Mouse (Mus musculus) heart, embryonic 16.5 days (tissue): ENCODE data around the gene Atp5j. TPM values are rescaled to one million over a fixed set of nuclear protein-coding genes. Genes with fewer than 3 reads are reported as not detected.

Source experiments
- ATAC-seq: fragments of 200-750 bp; cut with Nextera tagmentation; replicated peaks from 2 replicates; pipeline ENCODE4 v1.8.0; 2017; ENCODE audit warnings: moderate number of reproducible peaks; ENCODE audit not compliant: insufficient read depth, low FRiP score; ENCODE audit errors: extremely low read depth
- H3K27ac ChIP-seq: fragments of 300-500 bp; sonication (generic); 2 replicates; pipeline ENCODE4 v1.5.1; 2014; ENCODE audit warnings: mild to moderate bottlenecking, low read length, control low read depth, moderate library complexity
- H3K27me3 ChIP-seq: fragments of 300-500 bp; sonication (generic); 2 replicates; pipeline ENCODE4 v1.6.1; 2014; ENCODE audit warnings: low read length, mixed read lengths; ENCODE audit not compliant: control insufficient read depth, insufficient read depth
- H3K36me3 ChIP-seq: fragments of 300-500 bp; sonication (generic); 2 replicates; pipeline ENCODE4 v1.6.1; 2014; ENCODE audit not compliant: control insufficient read depth, insufficient read depth
- H3K4me1 ChIP-seq: fragments of 300-500 bp; sonication (generic); 2 replicates; pipeline ENCODE4 v1.6.1; 2014; ENCODE audit warnings: low read length, mixed read lengths; ENCODE audit not compliant: control insufficient read depth, insufficient read depth
- H3K4me2 ChIP-seq: fragments of 300-500 bp; sonication (generic); 2 replicates; pipeline ENCODE4 v1.6.1; 2014; ENCODE audit warnings: low read depth, mild to moderate bottlenecking, control low read depth, low read length
- H3K4me3 ChIP-seq: fragments of 300-500 bp; sonication (generic); 2 replicates; pipeline ENCODE4 v1.5.1; 2014; ENCODE audit warnings: mild to moderate bottlenecking, control low read depth, low read length
- H3K9ac ChIP-seq: fragments of 300-500 bp; sonication (generic); 2 replicates; pipeline ENCODE4 v1.6.1; 2014; ENCODE audit warnings: low read length, control low read depth
- H3K9me3 ChIP-seq: fragments of 300-500 bp; sonication (generic); replicated peaks from 2 replicates; pipeline ENCODE4 v1.6.1; 2016; ENCODE audit warnings: low read length; ENCODE audit not compliant: control insufficient read depth
- WGBS: fragments of 180-500 bp; shearing (Covaris S2); extraction: QIAGEN DNeasy Blood & Tissue Kit; methylation state at CpG from one replicate; pipeline ENCODE4 v1.1.7; 2014; 5-methylcytosine and 5-hydroxymethylcytosine counted together
- polyA plus RNA-seq: library from polyadenylated mRNA; unstranded; fragments of >200 nt; fragmentation: Nextera tagmentation; extraction: Ambion mirVana; gene quantifications from 2 replicates; pipeline ENCODE4 v1.2.1, GENCODE M21; 2015

Gene Atp5j
- 1,680 and 1,769 TPM in 2 replicates for polyA plus RNA-seq

GRCm38 (mm10) chr16:84835441-84835822 lies at the start of gene Atp5j:
TSS of gene Atp5j (minus strand) at chr16:84835625.
- Histone ChIP-seq H3K27me3 (no peaks in the 10 kb centered on the region), H3K4me1 (peaks cover 34% of the 10 kb centered on the region), H3K9me3 (no peaks in the 10 kb centered on the region), H3K9ac (peak within 1 kb of the TSS; percentile 100), H3K27ac (peak within 1 kb of the TSS; percentile 100), H3K4me2 (peak within 1 kb of the TSS; percentile 89), H3K36me3 (peaks cover 26% of the 10 kb centered on the region), H3K4me3 (peak within 1 kb of the TSS; percentile 99)
- 0% methylated on average over 40 of the region's 57 CpGs for WGBS
- peak; percentile 72 for ATAC-seq

- H3K4me1 ChIP-seq = peaks cover 5% of the 10 kb centered on the region; the same call in 1 of the 2 replicates
- H3K9me3 ChIP-seq = no peaks in the 10 kb centered on the region
- ATAC-seq = no peak
- no peak overlapping the region for H3K4me2 ChIP-seq
- WGBS = 82% methylated on average over 8 of the region's 8 CpGs
- H3K27ac ChIP-seq = no peak overlapping the region
- H3K36me3 ChIP-seq = no peaks in the 10 kb centered on the region
- H3K4me3 ChIP-seq = no peak overlapping the region
- no peak overlapping the region for H3K9ac ChIP-seq
- no peaks in the 10 kb centered on the region for H3K27me3 ChIP-seq
These were observed 49.1 kb upstream of the Atp5j start for GRCm38 (mm10) chr16:84884572-84884971.

- H3K9ac ChIP-seq = no peak overlapping the region
- no peak for ATAC-seq
- 82% methylated on average over 7 of the region's 8 CpGs for WGBS
These were observed 46.4 kb upstream of the Atp5j start for GRCm38 (mm10) chr16:84881754-84882321.

GRCm38 (mm10) chr16:84881168-84881567 lies 45.7 kb upstream of the Atp5j start:
- WGBS = 84% methylated on average over 9 of the region's 9 CpGs
- no peaks in the 10 kb centered on the region for H3K27me3 ChIP-seq
- H3K27ac ChIP-seq = no peak overlapping the region
- no peaks in the 10 kb centered on the region; the same call in 1 of the 2 replicates for H3K4me1 ChIP-seq
- H3K4me2 ChIP-seq = no peak overlapping the region
- no peaks in the 10 kb centered on the region for H3K9me3 ChIP-seq
- H3K36me3 ChIP-seq = no peaks in the 10 kb centered on the region
- H3K9ac ChIP-seq = no peak overlapping the region
- no peak for ATAC-seq
- H3K4me3 ChIP-seq = no peak overlapping the region

More at GRCm38 (mm10) chr16:84881754-84882321, 46.4 kb upstream of the Atp5j start:
- no peaks in the 10 kb centered on the region for H3K4me1 ChIP-seq
- H3K4me2 ChIP-seq = no peak overlapping the region
- H3K27me3 ChIP-seq = no peaks in the 10 kb centered on the region
- H3K9me3 ChIP-seq = no peaks in the 10 kb centered on the region
- H3K27ac ChIP-seq = no peak overlapping the region
- H3K4me3 ChIP-seq = no peak overlapping the region
- no peaks in the 10 kb centered on the region for H3K36me3 ChIP-seq

GRCm38 (mm10) chr16:84879146-84879545 lies 43.7 kb upstream of the Atp5j start:
- Histone ChIP-seq H3K9me3 (no peaks in the 10 kb centered on the region), H3K36me3 (no peaks in the 10 kb centered on the region), H3K9ac (no peak overlapping the region), H3K27me3 (no peaks in the 10 kb centered on the region), H3K27ac (no peak overlapping the region), H3K4me2 (peak overlapping the region; percentile 23; the same call in 1 of the 2 replicates), H3K4me3 (no peak overlapping the region), H3K4me1 (no peaks in the 10 kb centered on the region; the same call in 1 of the 2 replicates)
- ATAC-seq = no peak
- 17% methylated on average over 5 of the region's 5 CpGs for WGBS

- Histone ChIP-seq H3K27ac (no peak overlapping the region), H3K9me3 (no peaks in the 10 kb centered on the region), H3K27me3 (no peaks in the 10 kb centered on the region), H3K4me2 (no peak overlapping the region), H3K4me3 (no peak overlapping the region), H3K9ac (no peak overlapping the region), H3K4me1 (no peaks in the 10 kb centered on the region; the same call in 1 of the 2 replicates), H3K36me3 (no peaks in the 10 kb centered on the region)
- ATAC-seq = no peak
- WGBS = 40% methylated on average over 8 of the region's 8 CpGs
These were observed 40.7 kb upstream of the Atp5j start for GRCm38 (mm10) chr16:84876082-84876481.

- Histone ChIP-seq H3K9ac (no peak overlapping the region), H3K4me2 (no peak overlapping the region; the same call in 1 of the 2 replicates), H3K4me3 (no peak overlapping the region), H3K4me1 (no peaks in the 10 kb centered on the region; the same call in 1 of the 2 replicates), H3K9me3 (no peaks in the 10 kb centered on the region), H3K27ac (no peak overlapping the region), H3K36me3 (no peaks in the 10 kb centered on the region), H3K27me3 (no peaks in the 10 kb centered on the region)
- ATAC-seq = no peak
- 80% methylated on average over 7 of the region's 7 CpGs for WGBS
These were observed 40.3 kb upstream of the Atp5j start for GRCm38 (mm10) chr16:84875718-84876035.

GRCm38 (mm10) chr16:84875012-84875717 lies 39.7 kb upstream of the Atp5j start:
- ATAC-seq = no peak
- H3K27me3 ChIP-seq = no peaks in the 10 kb centered on the region
- H3K27ac ChIP-seq = no peak overlapping the region
- H3K36me3 ChIP-seq = no peaks in the 10 kb centered on the region
- 61% methylated on average over 24 of the region's 24 CpGs for WGBS
- H3K4me3 ChIP-seq = no peak overlapping the region
- H3K9ac ChIP-seq = no peak overlapping the region
- no peaks in the 10 kb centered on the region for H3K9me3 ChIP-seq
- peak overlapping the region; percentile 47; the same call in 1 of the 2 replicates for H3K4me2 ChIP-seq
- H3K4me1 ChIP-seq = no peaks in the 10 kb centered on the region; the same call in 1 of the 2 replicates

GRCm38 (mm10) chr16:84873805-84874204 lies 38.4 kb upstream of the Atp5j start:
- H3K4me1 ChIP-seq = no peaks in the 10 kb centered on the region; the same call in 1 of the 2 replicates
- no peaks in the 10 kb centered on the region for H3K9me3 ChIP-seq
- H3K4me3 ChIP-seq = no peak overlapping the region
- no peak overlapping the region for H3K9ac ChIP-seq
- H3K4me2 ChIP-seq = no peak overlapping the region
- no peak overlapping the region for H3K27ac ChIP-seq
- 76% methylated on average over 8 of the region's 8 CpGs for WGBS
- H3K27me3 ChIP-seq = no peaks in the 10 kb centered on the region
- no peak for ATAC-seq
- H3K36me3 ChIP-seq = no peaks in the 10 kb centered on the region
